Mouse (Mus musculus): ENCODE measurements around the gene Ptgir.

The Ptgir gene

DNA sequence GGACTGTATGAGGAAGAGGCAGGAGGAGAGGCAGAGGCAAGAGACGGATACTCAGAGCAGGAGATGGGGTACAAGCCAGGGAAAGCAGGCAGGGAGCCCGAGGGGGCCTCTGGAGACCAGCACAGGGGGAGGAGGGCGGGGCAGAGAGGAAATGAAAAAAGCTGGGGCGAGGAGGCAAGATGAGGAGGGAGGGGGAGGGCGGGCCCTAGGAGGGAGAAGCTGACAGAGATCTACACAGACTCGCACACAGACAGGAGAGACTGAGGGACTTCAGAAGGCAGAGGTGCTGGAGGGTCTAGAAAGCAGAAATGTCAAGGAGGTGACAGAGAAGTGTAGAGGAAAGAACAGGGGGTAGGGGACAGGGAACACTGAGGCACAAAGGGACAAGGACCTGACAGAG, at the start of gene Ptgir:
Ptgir (plus strand) TSS at position 210 of the 400 bp plus-strand sequence.
- CTCF ChIA-PET, result no interaction called here

DNA sequence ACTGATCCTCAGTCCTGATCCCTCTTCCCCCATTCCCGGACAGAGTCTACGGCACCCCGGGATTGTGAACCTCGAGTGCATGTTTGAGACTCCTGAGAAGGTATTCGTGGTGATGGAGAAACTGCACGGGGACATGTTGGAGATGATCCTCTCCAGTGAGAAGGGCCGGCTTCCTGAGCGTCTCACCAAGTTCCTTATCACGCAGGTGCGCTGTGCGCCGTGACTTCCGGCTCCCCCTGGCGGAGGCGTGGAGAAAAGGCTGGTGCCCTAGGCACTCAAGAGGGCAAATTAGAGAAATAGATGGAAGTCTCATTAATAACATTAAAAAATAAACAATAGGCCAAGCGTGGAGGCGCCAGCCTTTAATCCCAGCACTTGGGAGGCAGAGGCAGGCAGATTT, 48.0 kb upstream of the Ptgir start:
- CTCF ChIA-PET, result interaction anchor here (0.7 to 2.3 kb wide), 3 partner anchors 10 to 36 kb away, joined by 4 to 7 read pairs (median 5); no protein-coding TSS in a partner anchor

DNA sequence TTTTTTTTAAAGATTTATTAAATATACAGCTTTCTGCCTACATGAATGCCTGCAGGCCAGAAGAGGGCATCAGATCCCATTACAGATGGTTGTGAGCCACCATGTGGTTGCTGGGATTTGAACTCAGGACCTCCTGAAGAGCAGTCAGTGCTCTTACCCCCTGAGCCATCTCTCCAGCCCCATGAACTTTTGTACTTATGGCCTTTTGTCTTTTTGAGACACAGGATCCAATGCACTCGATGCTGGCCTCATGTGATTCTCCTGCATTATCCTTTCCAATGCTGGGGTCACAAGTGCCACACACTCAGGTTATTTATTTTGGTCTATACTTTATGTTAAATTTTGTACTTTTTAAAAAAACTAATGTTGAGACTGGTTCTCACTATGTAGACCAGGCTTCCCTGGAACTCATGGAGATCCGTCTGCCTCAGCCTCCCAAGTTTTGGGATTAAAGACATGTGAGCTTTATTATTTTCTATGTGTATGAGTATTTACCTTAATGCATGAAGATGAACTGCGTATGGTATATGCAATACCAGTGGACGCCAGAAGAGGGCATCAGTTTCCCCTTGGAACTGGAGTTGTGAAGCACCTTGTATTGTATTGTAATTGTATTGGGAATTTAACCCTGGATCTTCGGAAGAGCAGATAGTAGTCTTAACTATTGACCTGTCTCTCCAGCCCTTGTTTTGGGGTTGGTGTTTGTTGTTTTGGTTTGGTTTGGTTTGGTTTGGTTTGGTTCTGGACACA, 46.2 kb upstream of the Ptgir start:
- CTCF ChIA-PET, result interaction anchor here (0.6 to 2.3 kb wide), 5 partner anchors 12 to 40 kb away, joined by 3 to 7 read pairs (median 5); no protein-coding TSS in a partner anchor

DNA sequence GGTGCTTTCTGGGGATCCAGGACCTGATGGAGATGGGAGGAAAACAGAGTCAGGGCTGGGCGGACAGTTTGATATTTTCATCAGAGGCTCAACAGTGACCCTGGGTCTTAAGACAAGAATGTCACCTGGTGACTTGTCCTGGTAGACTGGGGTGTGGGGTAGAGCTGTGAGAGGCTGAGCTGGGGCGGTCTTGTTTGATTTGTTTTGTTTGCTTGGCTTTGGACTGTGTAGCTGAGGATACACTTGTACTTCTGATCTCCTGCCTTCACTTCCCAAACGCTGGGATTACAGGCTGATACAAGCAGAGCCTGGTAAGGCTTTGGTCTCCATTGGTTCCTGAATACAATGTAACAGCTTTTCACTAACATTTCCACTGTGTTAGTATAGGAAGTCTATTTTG, 38.8 kb upstream of the Ptgir start:
- CTCF ChIA-PET, result no interaction called here

DNA sequence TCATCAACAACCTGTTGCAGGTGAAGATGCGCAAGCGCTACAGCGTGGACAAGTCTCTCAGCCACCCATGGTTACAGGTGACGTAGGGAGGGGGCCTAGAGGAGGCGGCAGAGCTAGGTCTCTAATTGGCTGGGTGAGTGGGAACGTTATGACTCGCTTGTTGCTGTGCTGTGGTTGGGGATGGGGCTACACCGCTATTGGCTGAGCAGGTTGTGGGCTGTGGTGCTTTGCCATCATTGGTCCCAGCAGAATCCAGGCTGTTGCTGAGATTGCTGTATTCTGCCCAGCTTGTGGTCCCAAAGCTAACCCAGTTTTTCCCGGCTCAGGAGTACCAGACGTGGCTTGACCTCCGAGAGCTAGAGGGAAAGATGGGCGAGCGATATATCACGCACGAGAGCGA, 36.8 kb upstream of the Ptgir start:
- CTCF ChIA-PET, result no interaction called here

DNA sequence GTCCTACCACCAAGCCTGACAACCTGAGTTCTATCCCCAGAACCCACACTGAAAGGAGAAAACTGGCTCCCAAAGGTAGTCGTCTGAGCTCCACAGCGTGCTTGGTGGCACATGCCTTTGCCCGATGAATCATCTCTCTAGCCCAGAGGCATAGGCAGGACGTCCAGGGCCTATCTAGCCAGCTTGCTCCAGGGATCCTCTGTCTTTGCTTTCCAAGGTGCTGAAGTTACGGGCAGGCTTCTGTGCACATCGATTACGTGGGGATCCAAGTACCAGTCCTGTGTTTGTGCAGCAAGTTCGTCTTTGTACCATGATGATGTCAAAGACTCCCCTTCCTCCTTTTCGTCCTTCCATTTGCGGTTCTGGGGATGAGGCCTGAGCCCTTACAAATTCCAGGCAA, 34.7 kb upstream of the Ptgir start:
- CTCF ChIA-PET, result no interaction called here

DNA sequence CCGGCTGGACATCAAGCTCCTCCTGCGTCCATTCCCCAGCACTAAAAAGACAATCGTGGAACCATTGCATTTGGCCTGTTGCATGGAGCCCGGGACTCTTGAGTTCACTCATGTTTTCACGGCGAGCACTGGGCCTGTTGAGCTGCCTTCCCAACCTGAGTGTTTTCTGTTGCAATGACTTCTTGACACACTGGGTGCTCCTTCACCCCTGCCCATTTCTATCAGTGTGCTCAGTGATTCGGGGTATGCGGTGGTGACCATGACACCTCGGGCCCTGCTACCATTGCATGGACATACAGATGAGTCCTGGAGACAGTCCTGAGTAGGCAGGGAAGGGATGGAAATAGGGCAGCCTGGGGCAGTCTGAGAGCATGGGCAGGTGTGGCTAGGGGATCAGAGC, 33.8 kb upstream of the Ptgir start:
- CTCF ChIA-PET, result interaction anchor here (0.7 to 1.2 kb wide), 2 partner anchors 10 to 23 kb away, joined by 4 to 7 read pairs; no protein-coding TSS in a partner anchor

DNA sequence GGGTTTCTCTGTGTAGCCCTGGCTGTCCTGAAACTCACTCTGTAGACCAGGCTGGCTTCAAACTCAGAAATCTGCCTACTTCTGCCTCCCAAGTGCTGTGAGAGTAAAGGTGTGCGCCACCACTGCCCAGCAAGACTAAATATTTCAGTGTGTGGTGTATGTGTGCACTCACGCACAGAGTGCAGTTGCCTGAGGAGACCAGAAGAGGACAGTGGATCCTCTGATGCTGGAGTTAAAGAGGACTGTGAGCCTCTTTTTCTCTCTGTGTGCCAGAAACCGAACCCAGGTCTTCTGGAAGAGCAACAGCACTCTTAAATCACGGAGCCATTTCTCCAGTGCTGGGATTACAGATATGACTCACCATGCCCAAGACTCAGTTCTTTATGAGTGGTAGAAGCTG, 32.9 kb upstream of the Ptgir start:
- CTCF ChIA-PET, result interaction anchor here (0.5 to 2.0 kb wide), 5 partner anchors 14 to 61 kb away, joined by 3 to 7 read pairs (median 5); partner anchors contain the start of gene Gng8

DNA sequence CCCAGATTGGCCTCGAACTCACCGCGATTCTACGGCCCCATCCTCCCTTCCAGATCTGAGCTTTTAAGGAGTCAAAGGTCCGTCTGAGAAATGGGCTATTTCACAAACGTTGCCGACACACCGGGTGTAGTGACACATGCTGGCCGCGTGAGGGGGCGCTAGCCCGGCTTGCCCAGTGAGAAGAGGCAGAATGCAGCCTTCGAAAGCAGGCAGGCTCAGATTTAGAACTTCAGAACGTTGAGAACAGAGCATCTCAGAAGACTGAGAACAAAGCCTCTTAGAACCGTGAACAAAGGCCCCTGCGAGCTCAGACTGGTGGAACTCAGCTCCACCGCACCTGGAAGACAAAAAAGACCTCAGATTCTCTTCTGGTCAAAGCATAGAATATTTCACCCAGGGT, 32.1 kb upstream of the Ptgir start:
- CTCF ChIA-PET, result interaction anchor here (0.5 to 2.0 kb wide), 4 partner anchors 15 to 60 kb away, joined by 3 to 6 read pairs (median 4); partner anchors contain the start of gene Gng8

DNA sequence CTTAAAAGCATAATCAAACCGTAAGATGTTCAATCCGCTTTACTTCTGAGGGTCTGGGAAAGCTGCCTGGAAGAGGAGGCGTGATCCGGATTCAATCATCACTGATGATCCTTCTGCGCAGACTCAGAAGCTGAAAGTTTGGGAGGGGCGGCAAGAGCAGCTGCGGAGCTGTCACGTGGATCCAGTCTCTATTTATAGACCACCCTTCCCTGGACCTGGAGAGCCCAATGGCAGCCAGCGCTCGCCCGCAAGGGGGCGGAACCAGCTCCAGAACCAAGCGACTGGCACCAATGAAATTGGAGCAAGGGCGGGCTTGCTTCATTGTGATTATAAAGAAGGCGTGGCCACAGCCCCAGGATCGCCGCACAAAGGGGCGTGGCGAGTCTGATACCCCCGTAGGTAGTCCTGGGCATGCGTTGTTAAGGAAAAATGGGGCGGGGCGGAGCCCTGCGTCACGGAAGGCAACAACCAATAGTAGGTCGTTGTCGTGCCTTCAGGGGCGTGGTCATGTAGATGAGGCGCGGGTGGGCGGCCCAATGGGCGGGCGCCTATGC, 31.5 kb upstream of the Ptgir start:
- CTCF ChIA-PET, result interaction anchor here (1.4 to 2.0 kb wide), 3 partner anchors 15 to 53 kb away, joined by 4 to 6 read pairs (median 5); partner anchors contain the start of gene Gng8

DNA sequence AGATGAGACGGTGACA, 31.2 kb upstream of the Ptgir start, which contains the start of gene Dact3:
Dact3 (plus strand) TSS at position 8 of the 16 bp plus-strand sequence.
- CTCF ChIA-PET, result interaction anchor here (2.0 kb wide), 1 partner anchor 53 kb away, joined by 6 read pairs; no protein-coding TSS in a partner anchor

DNA sequence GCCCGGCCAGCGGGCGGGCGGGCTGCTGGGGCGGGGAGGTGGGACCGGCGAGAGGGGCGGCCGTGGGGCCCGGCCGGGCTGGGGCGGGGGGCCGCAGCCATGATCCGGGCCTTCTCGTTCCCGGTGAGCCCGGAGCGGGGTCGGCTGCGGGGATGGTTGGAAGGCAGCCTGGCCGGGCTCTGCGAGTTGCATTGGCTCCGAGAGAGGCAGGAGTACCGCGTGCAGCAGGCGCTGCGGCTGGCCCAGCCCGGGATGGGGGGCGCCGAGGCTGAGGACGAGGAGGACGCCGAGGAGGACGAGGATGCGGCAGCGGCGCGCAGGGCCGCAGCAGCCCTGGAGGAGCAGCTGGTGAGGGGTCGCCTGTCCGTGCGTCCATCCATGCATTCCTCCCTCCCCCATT, 31.0 kb upstream of the Ptgir start:
- CTCF ChIA-PET, result interaction anchor here (2.0 kb wide), 1 partner anchor 53 kb away, joined by 6 read pairs; no protein-coding TSS in a partner anchor

DNA sequence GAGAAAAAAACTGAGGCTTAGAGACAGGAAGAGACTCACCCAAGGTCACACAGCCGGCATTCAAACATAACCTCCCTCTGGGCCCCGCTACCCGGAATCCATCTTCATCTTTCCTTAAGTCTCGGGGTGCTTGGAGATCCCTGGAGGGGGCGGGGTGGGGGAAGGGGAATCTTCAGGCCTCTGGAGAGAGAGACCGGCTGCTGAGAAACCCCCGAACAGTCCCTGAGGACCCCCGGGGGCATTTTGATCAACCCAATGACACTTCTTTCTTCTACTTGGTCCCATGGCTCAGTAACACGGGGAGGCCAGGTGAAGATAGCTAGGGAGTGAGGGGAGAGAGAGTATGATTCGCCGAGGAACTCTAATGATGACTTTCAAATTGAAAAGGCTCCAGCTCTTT, 30.3 kb upstream of the Ptgir start:
- CTCF ChIA-PET, result no interaction called here

DNA sequence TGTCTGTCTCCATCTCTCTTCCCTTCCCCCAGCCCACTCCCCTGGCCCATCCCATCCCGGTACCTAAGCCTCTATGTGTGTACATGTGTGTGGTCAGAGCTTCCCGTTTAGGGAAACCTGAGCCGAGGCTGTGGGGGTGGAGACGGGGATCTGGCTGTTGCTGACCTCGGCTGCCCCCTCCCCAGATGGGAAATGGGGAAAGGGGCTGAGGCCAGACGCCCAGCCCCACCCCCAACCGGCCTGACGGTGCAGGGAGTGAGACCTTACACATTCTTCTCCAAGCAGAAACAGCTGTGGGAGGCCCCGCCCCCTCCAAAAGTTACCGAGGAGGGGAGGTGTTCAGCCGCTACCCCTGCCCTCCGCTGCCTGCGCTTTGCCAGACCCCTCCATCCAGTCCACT, 29.7 kb upstream of the Ptgir start:
- CTCF ChIA-PET, result no interaction called here

DNA sequence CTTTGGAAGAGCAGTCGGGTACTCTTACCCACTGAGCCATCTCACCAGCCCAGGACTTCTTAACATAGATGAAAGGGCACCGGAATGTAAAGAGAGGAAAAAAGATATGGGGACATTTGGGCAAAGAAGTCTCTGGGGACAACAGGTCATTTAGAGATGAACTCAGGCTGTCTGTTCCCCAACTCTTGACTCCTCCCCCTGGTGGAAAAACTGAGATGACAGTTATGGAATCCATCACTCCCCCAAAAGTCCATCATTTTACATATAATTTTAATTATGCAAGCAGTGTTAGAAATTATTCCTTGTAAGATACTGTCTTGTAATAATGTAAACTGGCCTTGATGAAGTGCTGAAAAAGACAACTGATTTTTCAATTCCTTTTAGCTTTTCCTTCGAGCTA, 28.6 kb upstream of the Ptgir start:
- CTCF ChIA-PET, result no interaction called here

DNA sequence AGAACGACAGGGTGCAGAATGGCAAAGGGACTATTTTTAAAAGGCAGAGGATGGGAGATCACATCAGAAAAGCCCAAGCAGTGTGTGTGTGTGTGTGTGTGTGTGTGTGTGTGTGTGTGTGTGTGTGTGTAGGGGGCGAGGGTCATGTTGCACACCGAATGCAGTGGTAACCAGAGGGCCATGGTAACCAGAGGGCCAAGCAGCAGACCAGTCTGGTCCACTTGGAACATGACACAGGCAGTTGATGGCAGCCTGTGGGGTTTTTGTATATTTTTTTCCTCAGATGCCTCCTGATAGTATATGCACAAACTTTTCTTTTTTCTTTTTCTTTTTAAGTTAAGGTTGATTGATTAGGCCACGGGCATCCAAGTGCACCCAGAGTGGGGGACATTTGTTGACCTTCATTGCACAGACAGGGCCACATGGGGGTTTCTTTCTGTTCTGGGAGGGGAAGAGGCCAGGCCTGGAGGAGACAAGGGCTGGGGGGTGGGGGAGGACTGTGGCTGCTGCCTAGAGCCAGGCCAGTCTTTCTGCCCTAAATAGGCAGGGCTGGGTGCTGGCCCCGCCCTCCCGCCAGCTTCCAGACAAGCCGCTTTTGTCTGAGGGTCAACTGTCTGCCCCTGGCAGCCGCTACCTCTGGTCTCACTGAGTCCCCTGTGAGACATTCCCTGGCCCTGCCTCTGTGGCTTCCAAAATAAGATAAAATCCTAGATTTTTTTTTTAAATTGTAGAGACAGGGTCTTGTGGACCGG, 26.3 kb upstream of the Ptgir start:
- CTCF ChIA-PET, result no interaction called here

DNA sequence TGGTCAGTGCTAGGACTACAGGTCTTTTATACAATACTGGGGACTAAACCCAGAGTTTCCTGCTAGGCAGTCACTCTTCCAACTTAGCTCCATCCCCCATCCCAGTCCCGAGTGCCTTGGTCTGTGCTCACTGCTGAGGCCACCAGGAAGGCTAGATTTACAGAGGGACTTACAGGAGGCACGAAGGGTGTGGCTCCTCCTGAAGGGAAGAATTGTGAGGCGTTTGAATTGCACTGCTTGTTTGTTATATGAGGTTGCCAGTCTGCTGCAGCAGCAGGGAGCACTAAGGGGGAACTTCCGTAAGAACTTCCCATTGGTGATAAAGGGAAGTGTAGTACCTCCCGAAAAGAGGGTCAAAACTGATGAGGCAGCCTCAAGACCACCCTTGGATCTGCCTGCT, 25.7 kb upstream of the Ptgir start:
- CTCF ChIA-PET, result no interaction called here

DNA sequence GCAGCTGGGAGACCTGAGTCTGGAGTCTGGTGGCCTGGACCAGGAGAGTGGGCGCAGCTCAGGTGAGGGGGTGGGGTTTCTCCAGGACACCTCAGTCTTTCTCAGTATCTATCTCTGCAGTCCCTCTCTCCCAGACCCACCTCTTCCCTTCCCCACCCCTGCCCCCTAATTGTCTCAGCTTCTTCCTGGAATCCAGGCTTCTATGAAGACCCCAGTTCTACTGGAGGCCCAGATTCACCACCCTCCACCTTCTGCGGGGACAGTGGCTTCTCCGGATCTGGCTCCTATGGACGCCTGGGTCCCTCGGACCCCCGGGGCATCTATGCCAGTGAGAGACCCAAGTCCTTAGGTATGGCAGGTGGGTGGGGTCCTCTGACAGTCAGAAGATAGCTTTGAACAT, 23.1 kb upstream of the Ptgir start:
- CTCF ChIA-PET, result interaction anchor here (0.6 kb wide), 1 partner anchor 279 kb away, joined by 3 read pairs; no protein-coding TSS in a partner anchor

DNA sequence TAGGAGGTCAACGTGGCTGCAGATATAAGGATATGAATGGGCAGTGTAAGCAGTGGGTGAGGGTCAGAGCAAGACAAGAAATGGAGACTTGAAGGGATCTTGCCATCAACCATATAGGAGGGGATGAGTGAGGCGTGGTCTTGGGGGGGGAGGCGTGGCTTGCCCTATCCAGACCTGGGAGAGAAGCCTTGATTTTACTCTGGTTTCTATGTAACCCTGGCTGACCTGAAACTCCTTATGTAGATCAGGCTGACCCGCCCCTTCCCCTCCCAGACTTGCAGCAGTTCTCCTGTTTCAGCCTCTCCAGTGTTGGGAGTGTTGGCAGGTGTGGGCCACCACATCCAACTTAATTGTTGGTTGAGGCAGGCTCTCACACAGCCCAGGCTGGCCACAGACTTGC, 22.0 kb upstream of the Ptgir start:
- CTCF ChIA-PET, result interaction anchor here (0.5 kb wide), 1 partner anchor 523 kb away, joined by 3 read pairs; no protein-coding TSS in a partner anchor

DNA sequence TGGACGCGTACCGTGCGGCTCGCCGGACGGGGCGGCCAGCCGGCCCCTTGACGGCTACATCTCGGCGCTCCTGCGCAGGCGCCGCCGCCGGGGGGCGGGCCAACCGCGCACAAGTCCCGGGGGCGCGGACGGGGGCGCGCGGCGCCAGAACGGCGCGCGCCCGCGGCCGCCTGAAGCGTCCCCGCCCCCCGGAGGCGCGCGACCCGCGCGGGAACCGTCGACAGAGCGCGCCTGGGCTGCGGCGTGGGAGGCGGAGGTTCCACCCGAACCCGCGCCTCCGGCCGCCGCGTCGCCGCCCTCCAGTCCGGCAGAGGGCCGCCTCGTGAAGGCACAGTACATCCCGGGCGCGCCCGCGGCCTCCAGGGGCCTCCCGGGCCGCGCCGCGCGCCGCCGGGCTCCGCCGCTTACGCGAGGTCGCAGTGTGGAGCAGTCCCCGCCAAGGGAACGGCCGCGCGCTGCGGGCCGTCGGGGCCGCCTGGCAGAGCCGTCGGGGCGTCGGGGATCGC, 21.0 kb upstream of the Ptgir start:
- CTCF ChIA-PET, result interaction anchor here (0.7 kb wide), 1 partner anchor 15 kb away, joined by 3 read pairs; no protein-coding TSS in a partner anchor

DNA sequence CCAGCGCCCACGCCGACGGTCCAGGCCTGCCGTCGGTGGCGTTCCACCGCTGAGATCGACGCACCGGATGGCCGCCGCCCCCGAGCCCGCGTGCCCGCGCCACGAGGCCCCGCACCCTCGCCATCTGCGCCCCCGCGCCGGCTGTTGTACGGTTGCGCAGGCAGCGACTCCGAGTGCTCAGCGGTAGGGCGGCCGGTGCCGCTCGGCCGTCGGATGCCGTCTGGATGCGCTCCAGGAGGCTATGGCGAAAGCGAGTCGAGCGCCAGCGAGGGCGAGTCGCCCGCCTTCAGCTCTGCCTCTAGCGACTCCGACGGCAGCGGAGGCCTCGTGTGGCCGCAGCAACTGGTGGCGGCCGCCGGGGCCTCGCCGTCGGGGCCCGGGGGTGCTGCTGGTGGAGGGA, 20.4 kb upstream of the Ptgir start:
- CTCF ChIA-PET, result no interaction called here

DNA sequence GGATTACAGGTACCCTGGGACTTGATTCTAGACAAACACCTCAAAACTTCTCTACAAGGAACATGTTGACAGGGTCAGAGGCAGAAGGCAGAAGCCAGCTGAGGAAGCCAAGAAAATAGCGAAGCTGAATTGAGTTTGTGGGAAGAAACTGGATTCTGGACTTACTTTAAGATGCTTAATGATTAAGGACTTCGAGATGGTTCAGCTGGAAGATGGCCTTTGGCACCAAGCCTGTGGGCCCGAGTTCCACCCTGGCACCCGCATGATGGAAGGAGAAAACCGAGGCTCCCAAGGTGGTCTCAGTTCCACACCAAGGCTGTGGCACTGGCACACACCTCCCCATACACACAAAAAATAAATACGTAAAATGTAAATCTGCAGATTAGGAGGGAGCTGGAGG, 15.8 kb upstream of the Ptgir start:
- CTCF ChIA-PET, result interaction anchor here (1.7 kb wide), 1 partner anchor 70 kb away, joined by 3 read pairs; no protein-coding TSS in a partner anchor

DNA sequence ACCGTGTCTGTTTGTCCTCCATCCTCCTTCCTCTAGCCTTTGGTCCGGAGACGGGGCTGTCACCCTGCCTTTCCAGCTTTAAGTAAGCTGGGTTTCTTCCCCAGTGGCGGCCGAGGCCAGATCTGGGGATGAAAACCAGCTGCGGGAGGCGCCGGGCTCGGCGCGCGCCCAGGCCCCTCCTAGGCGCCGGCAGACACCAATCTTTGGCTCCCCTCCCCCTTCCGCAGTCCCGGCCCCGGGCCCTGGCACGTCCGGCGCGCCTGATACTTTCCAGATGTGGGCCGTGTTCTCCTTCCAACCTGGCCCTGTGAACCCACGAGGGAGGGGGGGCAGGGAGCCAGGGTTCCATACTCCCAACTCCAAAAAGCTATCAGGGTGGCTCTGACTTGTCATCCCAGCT, 15.3 kb upstream of the Ptgir start:
- CTCF ChIA-PET, result interaction anchor here (1.6 to 1.7 kb wide), 2 partner anchors 17 to 71 kb away, joined by 3 to 4 read pairs; no protein-coding TSS in a partner anchor

Measured in spleen, embryonic (tissue).